Mouse (Mus musculus) adrenal gland, adult 2 months (tissue): ENCODE results near the gene Mrpl28. TPM values are rescaled to one million over a fixed set of nuclear protein-coding genes. Genes with fewer than 3 reads are reported as not detected.
"Not testable (repeated sequence)": the region's sequence is repeated elsewhere in the genome, so short reads cannot be mapped to it uniquely, and the experiment has no call there.

ENCODE experiments used
- DNase-seq: peaks from one replicate; pipeline ENCODE4 v3.0.0; 2021
- long read RNA-seq: library from polyadenylated mRNA; stranded (forward); transcript quantifications from one replicate; pipeline ENCODE4 v2.0.0, GENCODE M21; 2021
- polyA plus RNA-seq: library from polyadenylated mRNA; depleted of rRNA; stranded (reverse); fragments of >200 nt; gene quantifications from 2 replicates; pipeline ENCODE4 v1.2.3, GENCODE M21; 2012; rRNA removed
- total RNA-seq, 2 experiments: library from RNA; stranded (reverse); gene quantifications; 2 replicates each; pipeline ENCODE4 v1.2.3; 2021

Gene Mrpl28
- total RNA-seq (10 to 100 TPM; 77.7 to 87.8 TPM), polyA plus RNA-seq (78.6 and 81.4 TPM in 2 replicates)
- long read RNA-seq, transcript Mrpl28-201 (5 exons, 1,068 nt): major isoform, 93 of 107 reads
- long read RNA-seq, partial matches to known transcripts: 6 of 107 reads
- long read RNA-seq, other reads (novel, unspliced or antisense): 4 of 107 reads

DNA sequence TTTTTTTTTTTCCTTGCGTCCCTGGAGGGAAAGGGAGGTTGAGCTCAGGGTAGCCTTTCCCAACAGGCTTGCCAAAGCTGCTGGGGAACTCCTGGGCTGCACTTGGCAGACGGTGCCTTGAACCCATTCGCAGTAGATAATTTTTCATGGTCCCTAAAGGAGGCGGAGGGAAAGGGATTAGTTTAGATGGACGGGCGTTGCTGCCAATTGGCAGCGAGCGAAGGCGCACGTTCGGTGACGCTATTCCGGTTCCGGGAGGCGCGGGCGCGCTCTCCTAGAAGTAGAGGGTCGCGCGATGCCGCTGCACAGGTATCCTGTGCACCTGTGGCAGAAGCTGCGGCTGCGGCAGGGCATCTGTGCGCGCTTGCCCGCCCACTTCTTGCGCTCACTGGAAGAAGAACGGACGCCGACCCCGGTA, at the start of gene Mrpl28:
Mrpl28 (plus strand) TSS at position 234 of the 418 bp plus-strand sequence.
- peak; percentile 94 for DNase-seq

- no peak for DNase-seq
Observed at GRCm38 (mm10) chr17:26075246-26075645, 48.1 kb upstream of the Mrpl28 start.

DNA sequence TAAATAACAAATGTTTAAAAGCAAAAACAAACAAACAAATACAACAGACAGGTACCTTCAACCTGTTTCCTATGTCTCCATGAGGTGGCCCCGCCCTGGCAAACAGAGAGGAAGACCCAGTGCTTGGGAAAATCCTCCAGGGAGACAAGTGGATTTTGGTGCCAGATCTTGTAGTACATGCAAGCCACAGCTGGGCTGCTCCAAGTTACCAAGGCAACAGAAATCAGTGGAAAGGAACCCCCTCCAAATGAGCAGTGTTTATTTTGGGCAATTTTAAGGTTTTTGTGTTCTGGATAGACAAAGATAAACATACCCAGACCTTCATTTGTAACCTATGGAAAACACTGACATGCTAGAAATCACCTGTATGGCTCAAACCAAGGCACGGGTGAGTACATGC, 44.4 kb upstream of the Mrpl28 start:
- DNase-seq: no peak

GRCm38 (mm10) chr17:26080867-26081266, 42.4 kb upstream of the Mrpl28 start:
- no peak for DNase-seq

- DNase-seq: no peak
Observed at GRCm38 (mm10) chr17:26087059-26087564, 36.2 kb upstream of the Mrpl28 start.

DNA sequence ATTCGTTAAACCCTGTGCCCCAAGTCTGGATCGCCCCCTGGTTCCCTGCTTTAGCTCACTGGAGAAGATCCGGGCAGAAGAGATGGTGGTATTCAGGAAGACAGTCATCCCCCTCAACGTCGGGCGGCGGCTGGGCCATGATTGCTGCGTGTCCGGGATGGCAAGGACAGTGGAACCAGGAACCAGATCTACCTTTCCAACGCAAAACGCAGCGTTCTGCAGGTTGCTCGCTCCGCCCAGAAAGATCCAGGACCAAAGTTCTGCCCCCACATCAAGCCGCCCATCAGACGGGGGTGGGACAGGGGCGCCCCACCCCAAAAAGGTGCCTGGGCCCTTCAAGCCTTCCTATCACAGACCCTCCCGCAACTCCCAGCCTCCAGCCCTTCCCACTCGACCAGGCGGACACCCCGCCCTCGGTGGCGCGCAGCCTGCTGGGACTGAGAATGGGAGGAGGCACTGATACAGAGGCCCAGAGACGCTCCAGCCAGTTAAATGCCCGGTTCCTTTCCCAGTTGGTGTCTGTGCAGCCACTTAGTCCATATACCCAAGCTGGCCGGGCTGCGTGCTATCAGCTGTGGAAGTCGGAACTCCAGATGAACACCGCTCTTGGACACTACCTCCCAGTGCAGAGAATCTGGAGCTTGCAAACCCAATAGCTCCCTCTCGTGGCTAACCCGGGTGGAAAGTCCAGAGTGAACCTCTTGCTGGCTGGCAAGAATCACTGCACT, 33.2 kb upstream of the Mrpl28 start, which contains the start of gene Decr2:
Decr2 (minus strand) TSS at position 433 of the 728 bp plus-strand sequence.
- DNase-seq: peak; percentile 96

DNA sequence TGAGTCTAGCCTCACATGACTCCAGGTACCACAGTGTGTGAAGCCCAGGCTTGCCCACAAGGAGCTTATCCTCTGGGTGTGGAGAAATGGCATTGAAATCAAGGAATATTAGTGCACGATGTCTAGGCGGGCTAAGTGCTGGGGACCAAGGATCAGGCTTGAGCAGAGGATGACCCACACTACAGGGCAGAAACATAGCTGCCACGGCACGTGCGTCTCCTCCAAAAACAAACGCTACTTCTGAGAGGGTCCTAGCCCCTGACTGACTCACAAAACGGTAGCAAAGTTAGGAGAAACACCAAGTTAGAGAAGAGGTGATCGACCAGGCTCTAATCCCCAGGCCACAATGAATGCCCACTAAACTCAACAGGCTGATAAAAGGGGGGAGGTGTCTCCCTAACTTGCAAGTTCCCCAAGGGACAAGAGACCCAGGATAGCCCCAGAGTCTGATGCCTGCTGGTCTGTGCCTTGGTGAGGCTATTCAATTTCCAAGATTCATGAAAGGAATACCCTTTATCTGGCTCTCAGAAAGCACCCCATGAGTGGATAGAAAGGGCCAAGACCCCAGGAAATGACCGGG, 28.7 kb upstream of the Mrpl28 start:
- no peak for DNase-seq

GRCm38 (mm10) chr17:26095121-26095740, 28.1 kb upstream of the Mrpl28 start, which contains the start of gene Nme4:
Nme4 (minus strand) TSS chr17:26095602.
- peak; percentile 75 for DNase-seq

DNA sequence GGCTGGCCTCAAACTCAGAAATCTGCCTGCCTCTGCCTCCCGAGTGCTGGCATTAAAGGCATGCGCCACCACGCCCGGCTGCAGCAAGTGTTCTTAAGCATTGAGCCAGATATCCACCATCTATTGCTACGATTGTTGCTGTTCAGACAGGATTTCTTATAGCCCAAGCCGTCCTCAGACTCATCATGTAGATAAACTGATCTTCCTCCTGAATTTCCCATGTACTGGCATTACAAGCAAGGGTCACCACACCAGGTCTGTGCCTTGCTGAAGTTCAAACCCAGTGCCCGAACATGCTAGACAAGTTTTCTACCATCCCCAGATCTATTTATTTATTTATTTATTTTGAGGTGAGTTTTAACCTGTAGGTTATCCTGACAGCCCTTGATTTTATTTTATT, 24.8 kb upstream of the Mrpl28 start:
- DNase-seq: no peak

GRCm38 (mm10) chr17:26099316-26099715, 24.0 kb upstream of the Mrpl28 start:
- not testable (repeated sequence) for DNase-seq

GRCm38 (mm10) chr17:26100166-26100565, 23.1 kb upstream of the Mrpl28 start:
- no peak for DNase-seq

GRCm38 (mm10) chr17:26101478-26101877, 21.8 kb upstream of the Mrpl28 start:
- peak; percentile 32 for DNase-seq

- DNase-seq: no peak
Observed at GRCm38 (mm10) chr17:26105619-26106018, 17.7 kb upstream of the Mrpl28 start.

DNA sequence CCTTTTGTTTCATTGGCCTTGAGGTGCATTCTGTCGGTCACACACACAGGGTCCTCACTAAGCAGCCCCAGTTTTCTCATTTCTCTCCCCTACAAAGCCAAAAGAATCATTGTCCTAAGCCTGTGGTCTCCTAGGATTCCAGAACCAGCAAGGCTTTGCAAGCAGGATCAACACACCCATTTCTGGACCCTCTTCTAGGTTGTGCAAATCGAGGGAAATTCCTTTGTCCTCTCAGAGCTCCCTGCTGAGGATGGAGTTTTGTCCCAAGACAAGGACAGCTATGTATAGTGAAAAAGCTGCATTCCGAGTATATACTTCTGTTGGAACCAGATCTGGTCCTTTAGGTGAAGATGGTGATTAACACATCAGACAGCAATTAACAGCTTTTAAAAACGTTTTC, 13.1 kb upstream of the Mrpl28 start:
- no peak for DNase-seq

DNA sequence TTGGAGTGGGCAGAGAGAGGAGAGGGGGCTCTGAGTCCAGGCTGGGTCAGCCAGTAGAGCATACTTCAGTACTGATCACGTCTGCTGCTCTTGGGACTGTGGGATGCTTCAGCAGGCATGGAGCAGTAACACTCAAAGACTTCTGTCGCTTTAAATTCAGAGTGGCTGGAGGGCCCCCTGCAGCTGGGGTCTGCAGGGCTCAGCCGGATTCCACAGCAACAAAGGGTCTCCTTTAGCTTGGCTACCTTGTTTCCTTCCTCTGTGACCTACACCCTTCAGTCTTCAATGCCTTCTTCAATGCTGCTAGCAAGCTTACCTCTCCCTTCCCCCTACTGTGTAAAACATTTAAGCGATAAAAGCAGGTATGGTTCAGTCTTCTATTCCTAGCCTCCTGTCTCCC, 12.3 kb upstream of the Mrpl28 start:
- no peak for DNase-seq

GRCm38 (mm10) chr17:26111722-26112121, 11.6 kb upstream of the Mrpl28 start:
- no peak for DNase-seq

DNA sequence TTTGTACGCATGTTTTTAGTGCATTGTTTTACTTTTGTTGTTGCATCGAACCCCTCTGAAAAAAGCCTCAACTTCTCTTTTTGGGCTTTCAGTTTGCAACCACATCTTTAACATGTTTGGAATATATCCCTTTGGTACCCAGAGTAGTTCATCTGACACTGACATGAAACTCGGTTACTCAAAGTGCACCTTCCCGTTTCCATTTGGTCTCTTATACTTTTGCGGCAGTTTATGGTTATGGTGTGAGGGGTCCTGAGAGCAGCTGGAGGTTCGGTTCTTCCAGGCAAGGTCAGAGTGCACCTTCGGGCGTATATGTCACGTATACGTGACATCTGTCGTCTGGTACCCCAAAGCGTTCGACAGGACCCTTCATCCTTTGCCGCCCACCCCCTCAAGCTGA, 10.5 kb upstream of the Mrpl28 start:
- no peak for DNase-seq

GRCm38 (mm10) chr17:26113181-26113948, 9.9 kb upstream of the Mrpl28 start, which contains the start of gene Tmem8:
Tmem8 (plus strand) TSS chr17:26113299.
- peak; percentile 88 for DNase-seq

GRCm38 (mm10) chr17:26114061-26114460, 9.2 kb upstream of the Mrpl28 start:
- no peak for DNase-seq

GRCm38 (mm10) chr17:26114461-26114860, 8.8 kb upstream of the Mrpl28 start:
- DNase-seq: not testable (repeated sequence)

- DNase-seq: no peak
Observed at GRCm38 (mm10) chr17:26115205-26115898, 7.9 kb upstream of the Mrpl28 start.
